Mouse (Mus musculus) lung, embryonic 16.5 days (tissue): ENCODE results near the gene Prm1. TPM values are rescaled to one million over a fixed set of nuclear protein-coding genes. Genes with fewer than 3 reads are reported as not detected.

ENCODE experiments used
- ATAC-seq: fragments of 200-750 bp; cut with Nextera tagmentation; 2 replicates; pipeline ENCODE4 v1.8.0; 2017; ENCODE audit warnings: low read depth, mild to moderate bottlenecking, moderate library complexity
- H3K27ac ChIP-seq: fragments of 300-500 bp; sonication (generic); 2 replicates; pipeline ENCODE4 v1.5.1; 2014; ENCODE audit warnings: mild to moderate bottlenecking, control low read depth, low read length
- H3K27me3 ChIP-seq: fragments of 300-500 bp; sonication (generic); 2 replicates; pipeline ENCODE4 v1.6.1; 2014; ENCODE audit warnings: low read depth, low read length, mixed read lengths; ENCODE audit not compliant: control insufficient read depth, insufficient read depth
- H3K36me3 ChIP-seq: fragments of 300-500 bp; sonication (generic); 2 replicates; pipeline ENCODE4 v1.6.1; 2014; ENCODE audit warnings: low read length; ENCODE audit not compliant: control insufficient read depth, insufficient read depth
- H3K4me1 ChIP-seq: fragments of 300-500 bp; sonication (generic); replicated peaks from 2 replicates; pipeline ENCODE4 v1.6.1; 2014; ENCODE audit warnings: low read length, mixed read lengths; ENCODE audit not compliant: control insufficient read depth, insufficient read depth
- H3K4me2 ChIP-seq: fragments of 300-500 bp; sonication (generic); 2 replicates; pipeline ENCODE4 v1.6.1; 2014; ENCODE audit warnings: low read depth, low read length, control low read depth
- H3K4me3 ChIP-seq: fragments of 300-500 bp; sonication (generic); 2 replicates; pipeline ENCODE4 v1.5.1; 2014; ENCODE audit warnings: mild to moderate bottlenecking, low read length, control low read depth
- H3K9ac ChIP-seq: fragments of 300-500 bp; sonication (generic); 2 replicates; pipeline ENCODE4 v1.6.1; 2014; ENCODE audit warnings: low read length, control low read depth
- H3K9me3 ChIP-seq: fragments of 300-500 bp; sonication (generic); 2 replicates; pipeline ENCODE4 v1.6.1; 2016; ENCODE audit warnings: low read length; ENCODE audit not compliant: control insufficient read depth
- WGBS: fragments of 180-500 bp; shearing (Covaris S2); extraction: QIAGEN DNeasy Blood & Tissue Kit; methylation state at CpG from one replicate; pipeline ENCODE4 v1.1.7; 2014; 5-methylcytosine and 5-hydroxymethylcytosine counted together
- polyA plus RNA-seq: library from polyadenylated mRNA; unstranded; fragments of >200 nt; fragmentation: Nextera tagmentation; extraction: Ambion mirVana; gene quantifications from 2 replicates; pipeline ENCODE4 v1.2.1, GENCODE M21; 2015

The Prm1 gene
- polyA plus RNA-seq, 1 experiment from 2014 or later: not detected

DNA sequence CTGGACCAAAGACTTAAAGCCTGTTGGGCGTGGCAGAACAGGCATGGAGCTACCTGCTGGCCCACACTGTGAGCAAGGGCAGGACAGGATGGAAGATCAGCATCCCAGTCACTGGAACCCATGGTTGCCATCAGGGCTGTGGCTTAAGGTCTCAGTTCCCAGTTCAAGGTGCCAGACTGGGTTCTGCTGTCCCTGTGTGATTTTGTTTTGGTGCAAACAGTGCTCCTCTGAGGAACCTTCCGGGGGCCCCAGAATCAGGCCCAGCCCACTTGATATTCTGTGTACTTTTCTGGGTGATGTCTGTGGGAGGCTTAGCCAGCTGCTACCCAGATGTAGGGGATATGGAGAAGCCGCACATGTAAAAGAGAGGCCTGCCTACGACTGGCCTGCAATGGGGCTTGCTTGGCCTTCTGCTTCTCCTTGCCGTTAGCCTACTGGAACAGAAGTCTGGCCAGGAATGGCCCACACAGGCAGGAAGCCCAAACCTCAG is 25.0 kb downstream of the Prm1 start:
- Histone ChIP-seq H3K27me3 (no peaks in the 10 kb centered on the region), H3K4me2 (no peak overlapping the region), H3K27ac (peak overlapping the region; percentile 0; the same call in 1 of the 2 replicates), H3K9ac (0 out of 2 replicates have a peak overlapping the region, but pooled peaks have one; percentile 24), H3K36me3 (no peaks in the 10 kb centered on the region), H3K4me3 (no peak overlapping the region), H3K4me1 (peaks cover 32% of the 10 kb centered on the region), H3K9me3 (no peaks in the 10 kb centered on the region)
- ATAC-seq: no peak
- WGBS: 73% methylated on average over 5 of the region's 5 CpGs

DNA sequence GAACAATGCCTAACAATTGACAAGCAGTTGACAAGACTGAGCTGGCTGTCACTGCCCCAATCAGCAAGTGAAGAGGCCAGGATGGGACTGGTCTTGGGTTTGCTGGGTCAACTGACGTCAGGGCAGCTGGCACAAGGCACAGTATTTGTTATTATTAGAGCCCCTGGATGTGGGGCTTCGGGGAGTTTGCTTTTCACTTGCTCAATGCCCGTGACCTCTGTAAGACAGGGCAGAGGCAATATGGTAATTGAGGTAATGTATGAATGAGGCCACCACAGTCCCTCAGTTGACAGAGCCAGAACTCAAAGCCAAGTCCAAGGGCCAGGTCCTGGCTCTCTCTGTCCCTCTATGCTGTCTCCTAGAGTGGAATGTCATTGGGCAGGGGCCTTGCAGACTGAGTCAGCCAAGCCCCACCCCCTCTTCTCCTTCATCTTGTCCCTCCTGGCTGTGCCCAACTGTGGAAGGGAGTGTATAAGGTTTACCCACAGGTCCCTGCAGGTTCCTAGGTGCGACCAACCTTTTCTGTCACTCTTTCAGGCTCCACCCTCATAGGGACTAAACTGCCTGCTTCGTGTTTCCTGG is 28.0 kb downstream of the Prm1 start:
- no peak overlapping the region for H3K27ac ChIP-seq
- peaks cover 18% of the 10 kb centered on the region for H3K4me1 ChIP-seq
- H3K9ac ChIP-seq: no peak overlapping the region
- WGBS: 65% methylated on average over 5 of the region's 5 CpGs
- no peak for ATAC-seq
- no peaks in the 10 kb centered on the region for H3K36me3 ChIP-seq
- H3K4me3 ChIP-seq: no peak overlapping the region
- no peak overlapping the region for H3K4me2 ChIP-seq
- H3K9me3 ChIP-seq: no peaks in the 10 kb centered on the region
- H3K27me3 ChIP-seq: no peaks in the 10 kb centered on the region

DNA sequence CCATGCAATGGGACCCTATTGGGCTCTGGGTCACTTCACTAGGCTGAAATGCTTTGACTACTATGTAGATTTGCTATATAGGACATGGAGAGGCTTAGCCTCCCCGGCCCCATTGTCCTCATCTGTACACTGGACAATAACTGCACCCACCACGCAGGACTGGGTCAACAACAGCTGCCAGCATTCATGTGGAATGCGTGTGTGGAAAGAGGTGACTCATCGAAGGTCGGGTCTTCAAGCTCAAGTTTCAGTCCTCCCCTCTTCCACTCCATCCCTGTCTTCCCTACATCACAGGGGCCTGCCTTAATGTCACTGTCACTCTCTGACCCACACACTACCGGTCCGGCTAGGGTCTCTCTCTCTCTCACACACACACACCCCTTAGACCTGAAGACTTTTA is 29.3 kb downstream of the Prm1 start:
- H3K4me3 ChIP-seq: no peak overlapping the region
- H3K27ac ChIP-seq: no peak overlapping the region
- no peaks in the 10 kb centered on the region for H3K9me3 ChIP-seq
- 28% methylated on average over 7 of the region's 7 CpGs for WGBS
- H3K36me3 ChIP-seq: no peaks in the 10 kb centered on the region
- H3K4me2 ChIP-seq: no peak overlapping the region
- H3K4me1 ChIP-seq: peaks cover 7% of the 10 kb centered on the region
- no peaks in the 10 kb centered on the region for H3K27me3 ChIP-seq
- no peak overlapping the region for H3K9ac ChIP-seq
- no peak for ATAC-seq

DNA sequence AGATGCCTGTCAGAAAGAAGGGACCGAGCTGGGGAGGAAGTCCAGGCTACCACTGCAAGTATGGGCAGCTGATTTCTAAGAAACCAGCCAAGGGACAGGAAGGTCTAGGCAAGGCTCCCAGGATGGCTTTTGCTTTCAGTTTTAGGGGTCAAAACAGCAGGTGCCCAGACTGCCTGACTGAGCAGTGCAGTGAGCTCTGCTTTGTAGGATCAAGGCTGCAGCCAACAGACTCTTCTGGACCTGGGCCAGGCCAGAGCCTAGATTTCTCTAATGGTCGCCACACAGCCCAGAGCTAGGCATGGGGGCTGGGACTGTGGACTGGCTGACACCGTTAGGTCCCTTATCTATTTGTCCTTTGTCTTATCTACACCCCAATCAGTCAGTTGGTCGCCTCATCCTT is 30.9 kb downstream of the Prm1 start:
- WGBS: 31% methylated on average over 4 of the region's 4 CpGs

DNA sequence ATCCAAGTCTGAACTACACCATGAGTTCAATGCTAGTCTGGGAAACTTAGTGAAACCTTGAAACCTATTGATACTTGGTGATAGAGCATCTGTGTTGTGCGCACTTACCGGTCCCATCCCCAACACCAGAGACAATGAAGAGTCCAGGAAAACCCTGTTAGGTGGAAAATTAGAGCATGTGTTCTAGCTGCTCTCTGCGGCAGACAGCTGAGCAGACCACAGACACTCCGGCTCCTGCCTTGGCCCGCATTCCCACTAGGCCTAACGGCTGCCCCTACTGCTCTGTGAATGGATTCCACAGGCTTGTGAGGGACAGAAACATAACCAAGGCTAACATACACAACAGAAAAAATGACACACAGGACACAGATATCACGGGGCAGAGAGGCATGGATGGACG is 32.1 kb downstream of the Prm1 start:
- Histone ChIP-seq H3K27me3 (no peaks in the 10 kb centered on the region), H3K36me3 (no peaks in the 10 kb centered on the region), H3K9ac (no peak overlapping the region), H3K4me1 (no peaks in the 10 kb centered on the region; the same call in 1 of the 2 replicates), H3K27ac (no peak overlapping the region), H3K9me3 (no peaks in the 10 kb centered on the region), H3K4me3 (no peak overlapping the region), H3K4me2 (no peak overlapping the region)
- ATAC-seq: no peak
- 75% methylated on average over 8 of the region's 8 CpGs for WGBS

More for the DNA sequence above, 30.9 kb downstream of the Prm1 start:
- ATAC-seq: no peak
- no peak overlapping the region for H3K9ac ChIP-seq
- no peaks in the 10 kb centered on the region for H3K9me3 ChIP-seq
- H3K27me3 ChIP-seq: no peaks in the 10 kb centered on the region
- no peak overlapping the region for H3K4me3 ChIP-seq
- H3K36me3 ChIP-seq: no peaks in the 10 kb centered on the region
- no peaks in the 10 kb centered on the region; the same call in 1 of the 2 replicates for H3K4me1 ChIP-seq
- no peak overlapping the region for H3K27ac ChIP-seq
- H3K4me2 ChIP-seq: no peak overlapping the region

DNA sequence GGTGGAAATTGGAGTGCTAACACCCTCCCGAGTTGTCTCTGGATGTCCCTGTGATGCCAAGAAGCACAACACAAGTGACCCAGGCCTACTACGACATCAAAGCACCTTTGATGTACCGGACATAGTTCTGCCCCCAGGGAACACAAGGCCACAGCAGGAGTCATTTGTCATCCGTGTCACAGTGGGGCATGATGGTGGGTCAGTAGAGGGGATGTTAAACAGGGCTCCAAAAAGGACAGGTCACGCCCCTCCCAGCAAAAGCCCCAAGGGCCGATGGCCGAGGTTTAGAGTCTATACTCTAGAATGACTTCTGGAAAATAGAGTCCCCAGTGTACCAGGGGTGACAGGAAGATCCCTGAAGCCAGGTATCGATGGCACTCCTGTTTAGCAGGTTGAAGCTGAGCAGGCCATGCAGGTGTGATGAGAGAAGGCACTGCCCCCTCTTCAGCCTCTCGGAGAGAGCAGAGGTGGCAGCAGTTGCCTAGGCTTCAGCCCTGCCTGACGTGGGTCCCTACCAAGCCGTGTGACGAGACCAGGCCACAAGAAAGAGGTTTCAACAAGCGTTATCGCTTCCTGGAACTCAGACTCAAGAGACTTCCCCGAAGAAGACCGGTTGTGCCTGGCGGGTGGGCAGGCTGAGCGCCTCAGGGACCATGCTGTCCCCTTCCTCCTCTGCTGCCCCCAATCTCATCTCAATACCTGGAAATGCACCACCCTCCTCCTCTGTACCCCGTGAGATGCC is 33.7 kb downstream of the Prm1 start:
- WGBS: 54% methylated on average over 19 of the region's 19 CpGs
- Histone ChIP-seq H3K4me1 (no peaks in the 10 kb centered on the region), H3K27me3 (no peaks in the 10 kb centered on the region), H3K4me2 (no peak overlapping the region), H3K9me3 (no peaks in the 10 kb centered on the region), H3K4me3 (no peak overlapping the region), H3K9ac (no peak overlapping the region), H3K36me3 (no peaks in the 10 kb centered on the region), H3K27ac (no peak overlapping the region)
- ATAC-seq: peak; percentile 24; the same call in 1 of the 2 replicates

DNA sequence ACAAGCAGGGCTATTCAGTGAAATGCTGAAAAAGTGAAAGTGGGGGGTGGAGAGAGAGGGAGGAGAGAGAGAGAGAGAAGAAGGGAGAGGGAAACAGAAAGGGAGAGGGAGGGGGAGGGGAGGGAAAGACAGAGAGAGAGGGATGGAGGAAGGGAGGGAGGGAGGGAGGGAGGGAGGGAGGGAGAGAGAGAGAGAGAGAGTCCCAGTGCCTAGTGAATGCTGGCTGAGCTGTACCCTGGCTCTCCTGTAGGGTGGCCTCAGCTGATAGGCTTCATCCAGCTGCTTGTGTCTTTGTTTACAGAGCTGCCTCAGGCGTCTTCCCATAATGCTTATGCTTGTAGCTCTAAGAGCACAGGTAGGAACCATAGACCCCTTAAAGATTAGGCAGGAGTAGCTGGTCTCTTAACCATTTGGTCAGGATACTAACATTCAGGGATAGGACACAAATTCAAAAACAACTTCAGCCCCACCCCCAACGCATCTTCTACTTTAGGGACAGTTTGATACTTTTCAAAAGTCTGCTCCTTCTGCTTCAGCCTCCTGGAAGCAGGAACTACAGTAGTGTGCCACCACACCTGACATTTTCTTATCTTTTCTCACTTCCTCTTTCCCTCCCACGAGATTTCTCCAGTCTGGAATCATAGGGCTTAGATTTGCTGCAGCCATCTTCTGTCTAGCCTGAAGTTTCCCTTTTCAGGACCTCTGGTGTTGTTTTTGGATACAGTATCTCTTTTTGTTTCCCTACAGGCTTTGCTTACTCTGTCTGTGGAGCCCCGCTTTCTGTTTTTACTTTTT is 34.9 kb downstream of the Prm1 start:
- H3K4me3 ChIP-seq: no peak overlapping the region
- 49% methylated on average over 4 of the region's 4 CpGs for WGBS

DNA sequence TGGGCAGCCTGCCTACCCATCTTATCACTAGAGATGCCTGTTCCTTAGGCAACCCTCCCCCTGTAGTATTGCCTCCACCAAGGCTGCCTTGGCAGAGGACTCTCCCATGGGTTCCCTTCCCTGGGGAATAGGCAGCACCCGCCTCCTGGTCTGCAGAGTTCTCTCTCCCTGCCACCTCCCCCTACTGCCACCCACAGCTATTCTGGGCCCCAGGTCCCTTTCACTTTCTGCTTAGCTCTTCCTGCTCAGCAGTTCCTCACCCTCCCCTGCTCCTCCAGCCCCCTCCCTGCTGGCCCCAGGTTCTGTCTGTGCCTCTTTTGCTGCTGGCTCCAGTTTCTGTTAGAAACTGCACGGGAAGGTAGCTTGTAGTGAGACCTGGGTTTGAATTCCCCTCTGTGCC is 36.0 kb downstream of the Prm1 start:
- no peak overlapping the region for H3K9ac ChIP-seq
- no peak overlapping the region for H3K4me3 ChIP-seq
- H3K4me1 ChIP-seq: no peaks in the 10 kb centered on the region
- no peak overlapping the region for H3K27ac ChIP-seq
- ATAC-seq: no peak
- H3K36me3 ChIP-seq: no peaks in the 10 kb centered on the region
- H3K27me3 ChIP-seq: no peaks in the 10 kb centered on the region
- 67% methylated on average over 2 of the region's 2 CpGs for WGBS
- no peaks in the 10 kb centered on the region for H3K9me3 ChIP-seq
- no peak overlapping the region for H3K4me2 ChIP-seq

More for the DNA sequence above, 34.9 kb downstream of the Prm1 start:
- H3K4me1 ChIP-seq: no peaks in the 10 kb centered on the region
- H3K4me2 ChIP-seq: no peak overlapping the region
- H3K9me3 ChIP-seq: no peaks in the 10 kb centered on the region
- H3K9ac ChIP-seq: no peak overlapping the region
- no peaks in the 10 kb centered on the region for H3K27me3 ChIP-seq
- ATAC-seq: 0 out of 2 replicates have a peak, but pooled peaks have one; percentile 30
- no peaks in the 10 kb centered on the region for H3K36me3 ChIP-seq
- peak overlapping the region; percentile 15; the same call in 1 of the 2 replicates for H3K27ac ChIP-seq

DNA sequence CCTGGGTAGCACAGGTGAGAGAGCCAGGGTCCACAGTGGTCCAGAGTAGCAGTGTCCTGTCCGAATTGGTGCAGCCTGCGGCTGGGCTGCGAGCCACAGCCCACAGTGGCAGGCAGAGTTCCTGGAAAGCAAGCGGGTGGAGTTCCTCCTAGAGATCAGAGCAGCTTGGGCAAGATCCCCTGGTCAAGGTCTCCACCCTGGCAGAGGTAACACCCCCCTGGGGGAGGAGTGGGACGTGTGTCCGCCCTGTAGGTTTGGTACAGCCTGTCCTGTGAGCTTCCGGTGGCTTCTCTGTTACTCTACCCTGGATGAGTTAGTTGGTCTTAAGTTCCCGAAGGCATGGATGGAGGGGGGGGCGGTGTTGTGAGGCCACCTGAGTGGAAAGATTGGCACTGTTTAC is 36.8 kb downstream of the Prm1 start:
- WGBS: 47% methylated on average over 9 of the region's 9 CpGs
- Histone ChIP-seq H3K27me3 (no peaks in the 10 kb centered on the region), H3K9me3 (no peaks in the 10 kb centered on the region), H3K4me3 (no peak overlapping the region), H3K4me2 (no peak overlapping the region), H3K9ac (no peak overlapping the region), H3K36me3 (no peaks in the 10 kb centered on the region), H3K27ac (no peak overlapping the region), H3K4me1 (peaks cover 3% of the 10 kb centered on the region; the same call in 1 of the 2 replicates)
- no peak for ATAC-seq
